11 mouse cellular contexts compared by ENCODE assay signal in genomic region chr12:69688368-69688767, GRCm38 (mm10). TPM values are rescaled to one million over a fixed set of nuclear protein-coding genes. Genes with fewer than 3 reads are reported as not detected.
DNase-seq lines count a peak whose midpoint lies in the region; ATAC-seq and TF ChIP-seq lines count a peak whose summit lies in the region.
"Had no signal": no experiment of that assay in that cellular context is flagged by ENCODE, and none has a peak within 500 bp of the region (broad histone marks: within the 10 kb centered on the region; RNA-seq: fewer than 3 reads in every experiment).

No protein-coding gene starts in this region.

- H3K27ac ChIP-seq in heart, embryonic 10.5 days, result no peak overlapping the region
- H3K27ac ChIP-seq in lung, embryonic 14.5 days (ENCODE audit: low read depth), result no peak overlapping the region; the same call in 1 of the 2 replicates
- no peak overlapping the region for H3K27ac ChIP-seq in stomach, embryonic 16.5 days (ENCODE audit: low read length)
- no peak overlapping the region for H3K27ac ChIP-seq in gastrocnemius, adult 2 months
- H3K27ac ChIP-seq: forebrain, embryonic 13.5 days; liver, embryonic 14.5 days had no signal

- no peak overlapping the region for H3K9ac ChIP-seq in lung, embryonic 14.5 days
- H3K9ac ChIP-seq in stomach, embryonic 16.5 days (ENCODE audit: low read length), result no peak overlapping the region
- H3K9ac ChIP-seq: forebrain, embryonic 13.5 days; liver, embryonic 14.5 days had no signal

- H3K4me3 ChIP-seq in heart, embryonic 10.5 days, result no peak overlapping the region
- no peak overlapping the region for H3K4me3 ChIP-seq in lung, embryonic 14.5 days (ENCODE audit: low read depth, low read length)
- H3K4me3 ChIP-seq in lung, adult 2 months (replicated peaks; ENCODE audit: extremely low read depth, low read depth, low read length), result no peak overlapping the region
- H3K4me3 ChIP-seq in stomach, embryonic 16.5 days (replicated peaks; ENCODE audit: low read length), result no peak overlapping the region
- H3K4me3 ChIP-seq in gastrocnemius, adult 2 months, result no peak overlapping the region
- H3K4me3 ChIP-seq: forebrain, embryonic 13.5 days had no signal

- no peaks in the 10 kb centered on the region for H3K36me3 ChIP-seq in heart, embryonic 10.5 days
- no peaks in the 10 kb centered on the region for H3K36me3 ChIP-seq in lung, embryonic 14.5 days (ENCODE audit: insufficient read depth)
- H3K36me3 ChIP-seq in stomach, embryonic 16.5 days (ENCODE audit: control insufficient read depth, insufficient read depth, low read length), result no peaks in the 10 kb centered on the region

- no peak overlapping the region for H3K4me2 ChIP-seq in lung, embryonic 14.5 days
- H3K4me2 ChIP-seq in stomach, embryonic 16.5 days (ENCODE audit: low read depth, low read length), result no peak overlapping the region
- H3K4me2 ChIP-seq: forebrain, embryonic 13.5 days had no signal

- intact Hi-C loops in gastrocnemius, adult 2 months (cut with DNase I), result no loop called here

- 72% methylated on average over 2 of the region's 2 CpGs for WGBS in heart, embryonic 10.5 days
- 32% methylated on average over 2 of the region's 2 CpGs for WGBS in lung, embryonic 14.5 days
- WGBS in lung, adult 2 months, result 21% methylated on average over 2 of the region's 2 CpGs
- WGBS in stomach, embryonic 16.5 days, result 45% methylated on average over 2 of the region's 2 CpGs

- no peaks in the 10 kb centered on the region for H3K9me3 ChIP-seq in heart, embryonic 10.5 days
- H3K9me3 ChIP-seq in lung, embryonic 14.5 days (ENCODE audit: low read depth, low read length), result no peaks in the 10 kb centered on the region
- no peaks in the 10 kb centered on the region for H3K9me3 ChIP-seq in stomach, embryonic 16.5 days (replicated peaks; ENCODE audit: control insufficient read depth, low read length)
- H3K9me3 ChIP-seq: forebrain, embryonic 13.5 days had no signal

- ATAC-seq in lung, embryonic 14.5 days (ENCODE audit: insufficient read depth), result peak; percentile 74; the same call in 1 of the 2 replicates
- ATAC-seq in stomach, embryonic 16.5 days (ENCODE audit: insufficient read depth, low FRiP score), result 0 out of 2 replicates have a peak, but pooled peaks have one; percentile 5
- ATAC-seq: forebrain, embryonic 13.5 days; midbrain, embryonic 16.5 days had no signal

- no peak for TF ChIP-seq POLR2A in lung, adult 2 months (IDR thresholded peaks at IDR 0.05; ENCODE audit: borderline replicate concordance, extremely low read depth, low read depth, low read length)

- no peaks in the 10 kb centered on the region for H3K27me3 ChIP-seq in heart, embryonic 10.5 days (ENCODE audit: insufficient read depth, poor library complexity, severe bottlenecking)
- H3K27me3 ChIP-seq in lung, embryonic 14.5 days (ENCODE audit: insufficient read depth, low read length), result no peaks in the 10 kb centered on the region
- H3K27me3 ChIP-seq in stomach, embryonic 16.5 days (ENCODE audit: control insufficient read depth, insufficient read depth, low read length), result no peaks in the 10 kb centered on the region
- H3K27me3 ChIP-seq: forebrain, embryonic 13.5 days had no signal

- DNase-seq in heart, adult 11 months, result peak; percentile 72
- no peak for DNase-seq in heart, embryonic 10.5 days (ENCODE audit: low spot score)
- peak; percentile 83 for DNase-seq in lung, embryonic 14.5 days
- no peak for DNase-seq in lung, adult 2 months
- peak; percentile 59 to 71 for DNase-seq in kidney, postnatal 25 days
- no peak for DNase-seq in layer of hippocampus, adult 8-10 months (ENCODE audit: low spot score in 2 of 2)
- DNase-seq in gastrocnemius, adult 2 months, result no peak

- no peak for TF ChIP-seq CTCF in lung, embryonic 14.5 days (IDR thresholded peaks at IDR 0.05; ENCODE audit: low read depth)
- no peak for TF ChIP-seq CTCF in lung, adult 2 months (IDR thresholded peaks at IDR 0.05; ENCODE audit: insufficient read depth, low read length)
- no peak for TF ChIP-seq CTCF in gastrocnemius, adult 2 months (IDR thresholded peaks at IDR 0.05)

- no peaks in the 10 kb centered on the region for H3K4me1 ChIP-seq in heart, embryonic 10.5 days
- H3K4me1 ChIP-seq in lung, embryonic 14.5 days (ENCODE audit: insufficient read depth), result no peaks in the 10 kb centered on the region; the same call in 1 of the 2 replicates
- H3K4me1 ChIP-seq in lung, adult 2 months (ENCODE audit: control insufficient read depth, insufficient read depth, low read length), result no peaks in the 10 kb centered on the region; the same call in 1 of the 2 replicates
- H3K4me1 ChIP-seq in stomach, embryonic 16.5 days (ENCODE audit: control insufficient read depth, insufficient read depth, low read length), result peaks cover 6% of the 10 kb centered on the region
- H3K4me1 ChIP-seq: forebrain, embryonic 13.5 days had no signal

RNA-seq across cellular contexts. Expression of gene Sos2, which starts 6.7 kb away (rescaled TPM):
- 5.6 and 6.8 TPM in 2 replicates for polyA plus RNA-seq in heart, embryonic 10.5 days (2016; fragmentation: Nextera tagmentation; extraction: Ambion mirVana)
- 11.4 and 13.0 TPM in 2 replicates for polyA plus RNA-seq in lung, embryonic 14.5 days (2014; fragmentation: Nextera tagmentation; extraction: Ambion mirVana)
- polyA plus RNA-seq in lung, adult 2 months (2012; rRNA removed), result 17.6 and 25.1 TPM in 2 replicates
- polyA plus RNA-seq in stomach, embryonic 16.5 days (2015; fragmentation: Nextera tagmentation; extraction: Ambion mirVana), result 8.2 and 11.8 TPM in 2 replicates
- 10 to 100 TPM; 33.4 to 47.2 (median 39.8) TPM for total RNA-seq in layer of hippocampus, adult 8-10 months (2022)
- total RNA-seq in gastrocnemius, adult 2 months (2021), result 10 to 100 TPM; 45.1 to 55.4 TPM

RNA-seq across cellular contexts. Expression of gene L2hgdh, which starts 36.3 kb away (rescaled TPM):
- 17.8 and 20.3 TPM in 2 replicates for polyA plus RNA-seq in heart, embryonic 10.5 days (2016; fragmentation: Nextera tagmentation; extraction: Ambion mirVana)
- polyA plus RNA-seq in lung, embryonic 14.5 days (2014; fragmentation: Nextera tagmentation; extraction: Ambion mirVana), result 13.1 and 14.5 TPM in 2 replicates
- 1.6 and 3.9 TPM in 2 replicates for polyA plus RNA-seq in lung, adult 2 months (2012; rRNA removed)
- 18.3 and 21.7 TPM in 2 replicates for polyA plus RNA-seq in stomach, embryonic 16.5 days (2015; fragmentation: Nextera tagmentation; extraction: Ambion mirVana)
- 10 to 100 TPM; 15.5 to 24.9 (median 18.6) TPM for total RNA-seq in layer of hippocampus, adult 8-10 months (2022)
- total RNA-seq in gastrocnemius, adult 2 months (2021), result 10 to 100 TPM; 38.7 to 39.6 TPM

RNA-seq across cellular contexts. Expression of gene Atp5s, which starts 36.4 kb away (rescaled TPM):
- polyA plus RNA-seq in heart, embryonic 10.5 days (2016; fragmentation: Nextera tagmentation; extraction: Ambion mirVana), result 27.6 and 33.2 TPM in 2 replicates
- 29.4 and 33.3 TPM in 2 replicates for polyA plus RNA-seq in lung, embryonic 14.5 days (2014; fragmentation: Nextera tagmentation; extraction: Ambion mirVana)
- polyA plus RNA-seq in lung, adult 2 months (2012; rRNA removed), result 12.4 and 14.2 TPM in 2 replicates
- 25.1 and 25.5 TPM in 2 replicates for polyA plus RNA-seq in stomach, embryonic 16.5 days (2015; fragmentation: Nextera tagmentation; extraction: Ambion mirVana)
- 10 to 100 TPM; 26.9 to 35.8 (median 30.0) TPM for total RNA-seq in layer of hippocampus, adult 8-10 months (2022)
- total RNA-seq in gastrocnemius, adult 2 months (2021), result 10 to 100 TPM; 20.1 to 24.4 TPM

Comparison
In these comparisons a context has a peak if more than half of its experiments do, and no peak if none do; other contexts are left out.
1. DNase-seq: peak in heart, adult 11 months (single experiment), lung, embryonic 14.5 days (single experiment) and kidney, postnatal 25 days (2 of 2); none in heart, embryonic 10.5 days (single experiment), lung, adult 2 months (single experiment), layer of hippocampus, adult 8-10 months (0 of 2) and gastrocnemius, adult 2 months (single experiment).